Mouse (Mus musculus): Measurements from ENCODE around the gene Bcl2l13.

DNA sequence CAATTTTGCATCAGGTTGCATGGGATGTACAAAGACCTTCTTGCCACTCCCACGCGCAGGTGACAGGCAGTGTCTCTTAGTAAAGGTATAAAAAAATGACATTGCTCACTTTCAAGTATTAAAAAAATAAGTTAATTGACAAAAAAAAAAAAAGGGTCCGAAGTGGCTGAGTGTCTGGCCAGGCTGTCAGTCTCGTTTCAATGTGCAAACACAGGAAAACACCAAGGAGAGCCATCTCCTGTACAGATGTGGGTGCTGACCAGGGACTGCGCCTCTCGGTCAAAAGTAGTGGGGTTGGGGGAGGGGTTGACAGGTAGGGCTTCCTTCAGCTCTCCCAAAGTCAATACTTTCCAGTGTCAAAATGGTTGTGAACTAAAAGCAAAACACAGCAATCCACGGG, 97.7 kb downstream of the Bcl2l13 start:
- TF ChIP-seq CTCF (conservative IDR thresholded peaks at IDR 0.05; ENCODE audit: low read length) = no peak
- no peak for TF ChIP-seq NANOG (IDR thresholded peaks at IDR 0.05; ENCODE audit: borderline replicate concordance, low read length)
- no peak for TF ChIP-seq POU5F1 (IDR thresholded peaks at IDR 0.05; ENCODE audit: borderline replicate concordance, low read length)

Measured in E14TG2a.4 (cell line).